Comparison of ENCODE assay signal across 10 mouse cellular contexts in the genomic region with DNA sequence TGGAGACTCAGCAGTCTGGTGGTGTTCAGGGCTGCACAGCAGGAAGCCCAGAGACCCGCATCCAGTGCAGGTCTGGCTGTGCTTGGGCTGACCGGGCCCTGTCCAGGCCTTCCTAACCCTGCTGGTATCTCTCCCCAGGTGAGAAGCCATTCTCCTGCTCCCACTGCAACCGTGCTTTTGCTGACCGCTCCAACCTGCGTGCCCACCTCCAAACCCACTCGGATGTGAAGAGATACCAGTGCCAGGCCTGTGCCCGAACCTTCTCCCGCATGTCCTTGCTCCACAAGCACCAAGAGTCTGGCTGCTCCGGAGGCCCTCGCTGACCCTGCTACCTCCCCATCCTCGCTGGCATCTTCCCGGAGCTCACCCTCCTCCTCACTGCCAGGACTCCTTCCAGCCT. TPM values are rescaled to one million over a fixed set of nuclear protein-coding genes. Genes with fewer than 3 reads are reported as not detected.
A peak's percentile ranks its signal among the peaks of the same experiment; 100 is the strongest.
DNase-seq lines count a peak whose midpoint lies in the region; ATAC-seq and TF ChIP-seq lines count a peak whose summit lies in the region.
"Had no signal": no experiment of that assay in that cellular context is flagged by ENCODE, and none has a peak within 500 bp of the region (broad histone marks: within the 10 kb centered on the region; RNA-seq: fewer than 3 reads in every experiment).

No protein-coding gene starts in this region.

- no peaks in the 10 kb centered on the region for H3K36me3 ChIP-seq in heart, embryonic 15.5 days
- no peaks in the 10 kb centered on the region for H3K36me3 ChIP-seq in lung, postnatal 0 days (ENCODE audit: insufficient read depth, low read length)
- no peaks in the 10 kb centered on the region for H3K36me3 ChIP-seq in intestine, embryonic 15.5 days
- H3K36me3 ChIP-seq in stomach, embryonic 15.5 days, result 0 out of 2 replicates have a peak, but pooled peaks cover 3% of the 10 kb centered on the region

- H3K4me1 ChIP-seq in heart, embryonic 15.5 days (replicated peaks), result peaks cover 64% of the 10 kb centered on the region
- peaks cover 41% of the 10 kb centered on the region for H3K4me1 ChIP-seq in lung, postnatal 0 days (ENCODE audit: insufficient read depth, low read depth, low read length)
- H3K4me1 ChIP-seq in intestine, embryonic 15.5 days (replicated peaks), result peaks cover 67% of the 10 kb centered on the region
- peaks cover 54% of the 10 kb centered on the region for H3K4me1 ChIP-seq in stomach, embryonic 15.5 days

- no peak for TF ChIP-seq EP300 in lung, postnatal 0 days (IDR thresholded peaks at IDR 0.05)

- peak overlapping the region; percentile 90 for H3K27ac ChIP-seq in heart, embryonic 15.5 days
- peak overlapping the region; percentile 96 for H3K27ac ChIP-seq in lung, postnatal 0 days (ENCODE audit: low read length)
- peak overlapping the region; percentile 45 for H3K27ac ChIP-seq in intestine, embryonic 15.5 days
- peak overlapping the region; percentile 36 for H3K27ac ChIP-seq in stomach, embryonic 15.5 days

- H3K9ac ChIP-seq in heart, embryonic 15.5 days, result 0 out of 2 replicates have a peak overlapping the region, but pooled peaks have one; percentile 11
- peak overlapping the region; percentile 60 for H3K9ac ChIP-seq in lung, postnatal 0 days (replicated peaks; ENCODE audit: low read depth)
- H3K9ac ChIP-seq in intestine, embryonic 15.5 days, result no peak overlapping the region
- H3K9ac ChIP-seq in stomach, embryonic 15.5 days, result no peak overlapping the region

- peak overlapping the region; percentile 95 for H3K4me2 ChIP-seq in heart, embryonic 15.5 days
- peak overlapping the region; percentile 84 for H3K4me2 ChIP-seq in lung, postnatal 0 days (replicated peaks; ENCODE audit: low read depth, low read length)
- peak overlapping the region; percentile 97 for H3K4me2 ChIP-seq in intestine, embryonic 15.5 days (replicated peaks)
- H3K4me2 ChIP-seq in stomach, embryonic 15.5 days, result peak overlapping the region; percentile 94

- peaks cover 6% of the 10 kb centered on the region for H3K27me3 ChIP-seq in heart, embryonic 15.5 days
- 0 out of 2 replicates have a peak, but pooled peaks cover 3% of the 10 kb centered on the region for H3K27me3 ChIP-seq in lung, postnatal 0 days (replicated peaks; ENCODE audit: insufficient read depth, low read length)
- no peaks in the 10 kb centered on the region; the same call in 1 of the 2 replicates for H3K27me3 ChIP-seq in intestine, embryonic 15.5 days (replicated peaks)
- H3K27me3 ChIP-seq in stomach, embryonic 15.5 days (replicated peaks), result peaks cover 13% of the 10 kb centered on the region; the same call in 1 of the 2 replicates

- 78% methylated on average over 12 of the region's 12 CpGs for WGBS in heart, embryonic 15.5 days
- 73% methylated on average over 12 of the region's 12 CpGs for WGBS in lung, postnatal 0 days
- WGBS in intestine, embryonic 15.5 days, result 80% methylated on average over 12 of the region's 12 CpGs
- 85% methylated on average over 12 of the region's 12 CpGs for WGBS in stomach, embryonic 15.5 days

- no peak for ATAC-seq in heart, embryonic 15.5 days (replicated peaks; ENCODE audit: insufficient number of reproducible peaks, insufficient read depth, low FRiP score, low read depth)
- no peak for ATAC-seq in lung, postnatal 0 days
- ATAC-seq in intestine, embryonic 15.5 days, result no peak
- ATAC-seq in stomach, embryonic 15.5 days (ENCODE audit: insufficient read depth, low FRiP score, low read depth), result no peak

- no peak for DNase-seq in heart, adult 9 months (ENCODE audit: low spot score in 2 of 2)
- DNase-seq in lung, postnatal 0 days (ENCODE audit: low spot score), result no peak
- no peak for DNase-seq in lung, postnatal 36 days
- no peak for DNase-seq in retina, embryonic 14.5 days (ENCODE audit: low spot score)
- DNase-seq in right cerebral cortex, postnatal 14 days, result no peak
- DNase-seq: right cerebral cortex, adult 18-20 months; thymus, postnatal 25 days had no signal

- H3K4me3 ChIP-seq in heart, embryonic 15.5 days, result peak overlapping the region; percentile 65
- H3K4me3 ChIP-seq in lung, postnatal 0 days (ENCODE audit: low read depth, low read length), result peak overlapping the region; percentile 51
- peak overlapping the region; percentile 21; the same call in 1 of the 2 replicates for H3K4me3 ChIP-seq in intestine, embryonic 15.5 days (replicated peaks)
- H3K4me3 ChIP-seq in stomach, embryonic 15.5 days (replicated peaks), result peak overlapping the region; percentile 54

- no peaks in the 10 kb centered on the region for H3K9me3 ChIP-seq in heart, embryonic 15.5 days (replicated peaks)
- H3K9me3 ChIP-seq in lung, postnatal 0 days (ENCODE audit: low read length), result no peaks in the 10 kb centered on the region
- H3K9me3 ChIP-seq in intestine, embryonic 15.5 days, result no peaks in the 10 kb centered on the region
- no peaks in the 10 kb centered on the region for H3K9me3 ChIP-seq in stomach, embryonic 15.5 days

- TF ChIP-seq CTCF in lung, postnatal 0 days (IDR thresholded peaks at IDR 0.05), result no peak

RNA-seq across cellular contexts. Expression of a gene that starts 3.8 kb away (rescaled TPM):
- polyA plus RNA-seq in heart, embryonic 15.5 days (2015; fragmentation: Nextera tagmentation; extraction: Ambion mirVana), result 14.0 and 19.5 TPM in 2 replicates
- 55.4 and 63.0 TPM in 2 replicates for polyA plus RNA-seq in lung, postnatal 0 days (2015; fragmentation: Nextera tagmentation; extraction: Ambion mirVana)
- 14.3 and 16.1 TPM in 2 replicates for polyA plus RNA-seq in intestine, embryonic 15.5 days (2015; fragmentation: Nextera tagmentation; extraction: Ambion mirVana)
- 13.6 and 16.0 TPM in 2 replicates for polyA plus RNA-seq in stomach, embryonic 15.5 days (2015; fragmentation: Nextera tagmentation; extraction: Ambion mirVana)

RNA-seq across cellular contexts. Expression of a gene that starts 49.1 kb away (rescaled TPM):
- 13.8 and 14.9 TPM in 2 replicates for polyA plus RNA-seq in heart, embryonic 15.5 days (2015; fragmentation: Nextera tagmentation; extraction: Ambion mirVana)
- 8.7 and 8.9 TPM in 2 replicates for polyA plus RNA-seq in lung, postnatal 0 days (2015; fragmentation: Nextera tagmentation; extraction: Ambion mirVana)
- polyA plus RNA-seq in intestine, embryonic 15.5 days (2015; fragmentation: Nextera tagmentation; extraction: Ambion mirVana), result 12.7 and 13.8 TPM in 2 replicates
- polyA plus RNA-seq in stomach, embryonic 15.5 days (2015; fragmentation: Nextera tagmentation; extraction: Ambion mirVana), result 11.2 and 13.2 TPM in 2 replicates

RNA-seq across cellular contexts. Expression of a gene that starts 49.3 kb away (rescaled TPM):
- polyA plus RNA-seq in heart, embryonic 15.5 days (2015; fragmentation: Nextera tagmentation; extraction: Ambion mirVana), result 57.9 and 73.0 TPM in 2 replicates
- polyA plus RNA-seq in lung, postnatal 0 days (2015; fragmentation: Nextera tagmentation; extraction: Ambion mirVana), result 111 and 119 TPM in 2 replicates
- 65.3 and 73.3 TPM in 2 replicates for polyA plus RNA-seq in intestine, embryonic 15.5 days (2015; fragmentation: Nextera tagmentation; extraction: Ambion mirVana)
- polyA plus RNA-seq in stomach, embryonic 15.5 days (2015; fragmentation: Nextera tagmentation; extraction: Ambion mirVana), result 66.5 and 71.9 TPM in 2 replicates

Comparison
In these comparisons a context has a peak if more than half of its experiments do, and no peak if none do; other contexts are left out.
1. H3K27ac ChIP-seq: peak in every context shown above with its lines; median percentile 96 in lung, postnatal 0 days; 90 in heart, embryonic 15.5 days; 45 in intestine, embryonic 15.5 days; 36 in stomach, embryonic 15.5 days.
2. H3K9ac ChIP-seq: peak in heart, embryonic 15.5 days (single experiment) and lung, postnatal 0 days (single experiment); none in intestine, embryonic 15.5 days (single experiment) and stomach, embryonic 15.5 days (single experiment).
3. Peak in every context shown above with its lines, with median percentiles within 50 percentile points of each other: H3K4me2 ChIP-seq and H3K4me3 ChIP-seq.